Mouse (Mus musculus): Measurements from ENCODE around the gene Tmem258. TPM values are rescaled to one million over a fixed set of nuclear protein-coding genes. Genes with fewer than 3 reads are reported as not detected.

Tmem258 gene
- total and polyA plus RNA-seq, 3 experiments = 337 to 354 TPM; not detected in 1

GRCm38 (mm10) chr19:10225767-10226166 lies 22.0 kb downstream of the Tmem258 start:
- H3K27me3 ChIP-seq (ENCODE audit: control insufficient read depth in 1 of 2, insufficient read depth in 2 of 2, low read length in 2 of 2) = no peaks in the 10 kb centered on the region
- no peak overlapping the region for H3K27ac ChIP-seq (ENCODE audit: control insufficient read depth, low read depth, low read length)

GRCm38 (mm10) chr19:10231016-10231415 lies 27.2 kb downstream of the Tmem258 start:
- H3K4me1 ChIP-seq (ENCODE audit: control insufficient read depth in 1 of 2, insufficient read depth in 2 of 2, low read length in 2 of 2) = no peaks in the 10 kb centered on the region
- H3K9ac ChIP-seq (ENCODE audit: control insufficient read depth, low read depth, low read length, poor library complexity, severe bottlenecking) = no peak overlapping the region
- H3K27ac ChIP-seq (ENCODE audit: control insufficient read depth, low read depth, low read length) = no peak overlapping the region
- H3K9me3 ChIP-seq (replicated peaks; ENCODE audit: insufficient read depth, low read length) = no peaks in the 10 kb centered on the region
- no peak overlapping the region for H3K4me3 ChIP-seq (ENCODE audit: control insufficient read depth in 1 of 2, insufficient read depth in 1 of 2, low read depth in 2 of 2, low read length in 2 of 2)
- DNase-seq (ENCODE audit: low read depth, low spot score) = no peak
- H3K27me3 ChIP-seq (ENCODE audit: control insufficient read depth in 1 of 2, insufficient read depth in 2 of 2, low read length in 2 of 2) = no peaks in the 10 kb centered on the region
- H3K36me3 ChIP-seq (ENCODE audit: control insufficient read depth in 1 of 2, insufficient read depth in 2 of 2, low read length in 2 of 2) = no peaks in the 10 kb centered on the region
- no peaks in the 10 kb centered on the region for H3K79me2 ChIP-seq (ENCODE audit: control insufficient read depth, insufficient read depth, low read length, poor library complexity)
- TF ChIP-seq TCF12 (IDR thresholded peaks at IDR 0.05; ENCODE audit: low read depth, low read length) (no peak), POLR2A (IDR thresholded peaks at IDR 0.05; ENCODE audit: control insufficient read depth in 1 of 2, insufficient read depth in 1 of 2, low read depth in 1 of 2, low read length in 2 of 2, poor library complexity in 1 of 2) (no peak), KAT2A (conservative IDR thresholded peaks at IDR 0.05; ENCODE audit: low read depth, low read length) (no peak), RCOR1 (IDR thresholded peaks at IDR 0.05; ENCODE audit: low read depth, low read length) (no peak), NELFE (IDR thresholded peaks at IDR 0.05; ENCODE audit: low read depth, low read length) (no peak), NRF1 (IDR thresholded peaks at IDR 0.05; ENCODE audit: insufficient read depth, low read depth, low read length, poor library complexity, severe bottlenecking) (no peak), HCFC1 (IDR thresholded peaks at IDR 0.05; ENCODE audit: low read depth, low read length) (no peak), JUND (IDR thresholded peaks at IDR 0.05; ENCODE audit: low read depth, low read length) (no peak), ELF1 (IDR thresholded peaks at IDR 0.05; ENCODE audit: low read depth, low read length) (no peak), TAL1 (IDR thresholded peaks at IDR 0.05; ENCODE audit: low read length) (no peak), MAX (IDR thresholded peaks at IDR 0.05; ENCODE audit: low read length) (no peak), E2F4 (IDR thresholded peaks at IDR 0.05; ENCODE audit: borderline replicate concordance, low read depth, low read length) (no peak), POLR2AphosphoS5 (IDR thresholded peaks at IDR 0.05; ENCODE audit: borderline replicate concordance, low read depth, low read length) (no peak), MXI1 (IDR thresholded peaks at IDR 0.05; ENCODE audit: low read depth, low read length) (no peak), MEF2A (IDR thresholded peaks at IDR 0.05; ENCODE audit: extremely low read depth, insufficient replicate concordance, low read depth, low read length, poor library complexity, severe bottlenecking) (no peak), RAD21 (IDR thresholded peaks at IDR 0.05; ENCODE audit: low read depth, low read length) (no peak), GATA1 (IDR thresholded peaks at IDR 0.05; ENCODE audit: low read depth, low read length) (no peak), GABPA (IDR thresholded peaks at IDR 0.05; ENCODE audit: low read depth, low read length) (no peak), CHD1 (IDR thresholded peaks at IDR 0.05; ENCODE audit: low read depth, low read length) (no peak)

More at GRCm38 (mm10) chr19:10225767-10226166, 22.0 kb downstream of the Tmem258 start:
- no peaks in the 10 kb centered on the region for H3K79me2 ChIP-seq (ENCODE audit: control insufficient read depth, insufficient read depth, low read length, poor library complexity)
- TF ChIP-seq POLR2AphosphoS2 (IDR thresholded peaks at IDR 0.05; ENCODE audit: low read length) = no peak
- no peak for TF ChIP-seq EP300 (IDR thresholded peaks at IDR 0.05; ENCODE audit: low read depth in 1 of 2, low read length in 2 of 2)
- TF ChIP-seq MYC (IDR thresholded peaks at IDR 0.05; ENCODE audit: low read depth, low read length) = no peak
- TF ChIP-seq MEF2A (IDR thresholded peaks at IDR 0.05; ENCODE audit: extremely low read depth, insufficient replicate concordance, low read depth, low read length, poor library complexity, severe bottlenecking) = no peak
- no peak for TF ChIP-seq ZMIZ1 (IDR thresholded peaks at IDR 0.05; ENCODE audit: low read depth, low read length)
- TF ChIP-seq HCFC1 (IDR thresholded peaks at IDR 0.05; ENCODE audit: low read depth, low read length) = no peak
- no peak for TF ChIP-seq MAZ (IDR thresholded peaks at IDR 0.05; ENCODE audit: low read depth, low read length)
- TF ChIP-seq BHLHE40 (IDR thresholded peaks at IDR 0.05; ENCODE audit: borderline replicate concordance, low read depth, low read length) = no peak
- no peak for TF ChIP-seq ELF1 (IDR thresholded peaks at IDR 0.05; ENCODE audit: low read depth, low read length)
- no peak for TF ChIP-seq SIN3A (IDR thresholded peaks at IDR 0.05; ENCODE audit: low read length)
- no peak for TF ChIP-seq CHD2 (IDR thresholded peaks at IDR 0.05; ENCODE audit: low read length)
- H3K4me3 ChIP-seq (ENCODE audit: control insufficient read depth in 1 of 2, insufficient read depth in 1 of 2, low read depth in 2 of 2, low read length in 2 of 2) = no peak overlapping the region
- peaks cover 0 to 3% of the 10 kb centered on the region in 2 experiments; a peak in 1 of 4 replicates for H3K4me1 ChIP-seq (ENCODE audit: control insufficient read depth in 1 of 2, insufficient read depth in 2 of 2, low read length in 2 of 2)
- H3K9me3 ChIP-seq (replicated peaks; ENCODE audit: insufficient read depth, low read length) = no peaks in the 10 kb centered on the region
- no peak for DNase-seq (ENCODE audit: low read depth, low spot score)
- H3K9ac ChIP-seq (ENCODE audit: control insufficient read depth, low read depth, low read length, poor library complexity, severe bottlenecking) = no peak overlapping the region
- H3K36me3 ChIP-seq (ENCODE audit: control insufficient read depth in 1 of 2, insufficient read depth in 2 of 2, low read length in 2 of 2) = no peaks in the 10 kb centered on the region
